Mouse (Mus musculus) liver, embryonic 14.5 days (tissue): ENCODE measurements around the gene Gm45623. TPM values are rescaled to one million over a fixed set of nuclear protein-coding genes. Genes with fewer than 3 reads are reported as not detected.

ENCODE experiments used
- ATAC-seq: fragments of 200-750 bp; cut with Nextera tagmentation; 2 replicates; pipeline ENCODE4 v1.8.0; 2017; ENCODE audit warnings: moderate number of reproducible peaks, mild to moderate bottlenecking, moderate library complexity; ENCODE audit not compliant: insufficient read depth
- DNase-seq, 3 experiments: peaks; one replicate each; pipeline ENCODE4 v3.0.0-alpha.2; 2012 to 2013; ENCODE audit warnings: low read depth in 3 of 3, low spot score in 3 of 3
- H3K27ac ChIP-seq: fragments of 300-500 bp; sonication (generic); 2 replicates; pipeline ENCODE4 v1.5.1; 2014; ENCODE audit warnings: moderate library complexity, mild to moderate bottlenecking, control low read depth, inconsistent platforms
- H3K27me3 ChIP-seq: fragments of 300-500 bp; sonication (generic); 2 replicates; pipeline ENCODE4 v1.6.1; 2014; ENCODE audit warnings: mild to moderate bottlenecking, low read length, moderate library complexity; ENCODE audit not compliant: control insufficient read depth, insufficient read depth
- H3K36me3 ChIP-seq: fragments of 300-500 bp; sonication (generic); replicated peaks from 2 replicates; pipeline ENCODE4 v1.6.1; 2014; ENCODE audit warnings: low read depth; ENCODE audit not compliant: control insufficient read depth, insufficient read depth
- H3K4me1 ChIP-seq, 2 experiments: fragments of 200-500 bp in 1 of 2; fragments of 300-500 bp in 1 of 2; sonication (generic) in 1 of 2; replicated peaks; 2 replicates each; pipeline ENCODE4 v1.6.1; 2012 to 2014; ENCODE audit warnings: antibody characterized with exemption in 1 of 2, inconsistent platforms in 1 of 2, low read length in 1 of 2; ENCODE audit not compliant: control insufficient read depth in 2 of 2, insufficient read depth in 2 of 2
- H3K4me2 ChIP-seq: fragments of 300-500 bp; sonication (generic); 2 replicates; pipeline ENCODE4 v1.6.1; 2014; ENCODE audit warnings: low read depth, mild to moderate bottlenecking, control low read depth, moderate library complexity
- H3K4me3 ChIP-seq, 2 experiments: fragments of 200-500 bp in 1 of 2; fragments of 300-500 bp in 1 of 2; sonication (generic) in 1 of 2; 2 replicates each; pipeline ENCODE4 v1.5.1; 2012 to 2014; ENCODE audit warnings: low read depth in 2 of 2, low read length in 2 of 2, mild to moderate bottlenecking in 2 of 2, control low read depth in 1 of 2, inconsistent platforms in 1 of 2, moderate library complexity in 1 of 2; ENCODE audit not compliant: insufficient read depth in 1 of 2
- H3K9ac ChIP-seq: fragments of 300-500 bp; sonication (generic); replicated peaks from 2 replicates; pipeline ENCODE4 v1.6.1; 2014; ENCODE audit warnings: mild to moderate bottlenecking, control low read depth, moderate library complexity
- H3K9me3 ChIP-seq: fragments of 300-500 bp; sonication (generic); 2 replicates; pipeline ENCODE4 v1.6.1; 2016; ENCODE audit warnings: low read length, mixed read lengths; ENCODE audit not compliant: control insufficient read depth
- CTCF ChIP-seq: IDR thresholded peaks from 2 replicates; pipeline ENCODE4 v1.5.1; 2016; ENCODE audit warnings: antibody characterized with exemption, low read depth, control low read depth
- EP300 ChIP-seq: IDR thresholded peaks from 2 replicates; pipeline ENCODE4 v1.6.1; 2016; ENCODE audit warnings: antibody characterized with exemption, low read depth
- WGBS: fragments of 180-500 bp; shearing (Covaris S2); extraction: QIAGEN DNeasy Blood & Tissue Kit; methylation state at CpG from one replicate; pipeline ENCODE4 v1.1.7; 2014; ENCODE audit not compliant: insufficient replicate concordance; 5-methylcytosine and 5-hydroxymethylcytosine counted together
- polyA plus RNA-seq, 2 experiments: library from polyadenylated mRNA; depleted of rRNA in 1 of 2; stranded (reverse) in 1 of 2; unstranded in 1 of 2; fragments of >200 nt; fragmentation: Nextera tagmentation in 1 of 2; extraction: Ambion mirVana in 1 of 2; gene quantifications; 2 replicates each; pipeline versions ENCODE4 v1.2.1 to v1.2.3; 2012 to 2014

Gm45623 gene
- polyA plus RNA-seq, 2 experiments: not detected

- ATAC-seq: no peak
- Histone ChIP-seq H3K9ac (no peak overlapping the region), H3K4me2 (no peak overlapping the region), H3K4me3 (no peak overlapping the region), H3K36me3 (no peaks in the 10 kb centered on the region), H3K4me1 (peaks cover 0 to 2% of the 10 kb centered on the region in 2 experiments; a peak in 1 of 4 replicates), H3K27ac (no peak overlapping the region), H3K27me3 (no peaks in the 10 kb centered on the region), H3K9me3 (no peaks in the 10 kb centered on the region)
- TF ChIP-seq CTCF (no peak), EP300 (no peak)
- DNase-seq: no peak
- WGBS: 45% methylated on average over 14 of the region's 14 CpGs
Measured at GRCm38 (mm10) chr13:56773262-56773870, 19.7 kb upstream of the Gm45623 start.

GRCm38 (mm10) chr13:56772592-56772991 lies 19.0 kb upstream of the Gm45623 start:
- Histone ChIP-seq H3K9ac (no peak overlapping the region), H3K27me3 (no peaks in the 10 kb centered on the region), H3K27ac (no peak overlapping the region), H3K4me2 (no peak overlapping the region), H3K9me3 (no peaks in the 10 kb centered on the region), H3K4me1 (peaks cover 0 to 2% of the 10 kb centered on the region in 2 experiments; a peak in 1 of 4 replicates), H3K4me3 (no peak overlapping the region), H3K36me3 (no peaks in the 10 kb centered on the region)
- TF ChIP-seq EP300 (no peak), CTCF (peak; percentile 31; the same call in 1 of the 2 replicates)
- no peak for ATAC-seq
- DNase-seq: no peak
- WGBS: 39% methylated on average over 3 of the region's 3 CpGs

- no peaks in the 10 kb centered on the region for H3K9me3 ChIP-seq
- no peaks in the 10 kb centered on the region for H3K36me3 ChIP-seq
- H3K4me1 ChIP-seq: peaks cover 0 to 2% of the 10 kb centered on the region in 2 experiments; a peak in 1 of 4 replicates
- WGBS: 51% methylated on average over 5 of the region's 5 CpGs
- DNase-seq (no peak), ATAC-seq (no peak)
- H3K4me3 ChIP-seq: no peak overlapping the region
- H3K27me3 ChIP-seq: no peaks in the 10 kb centered on the region
- H3K4me2 ChIP-seq: no peak overlapping the region
- no peak overlapping the region for H3K27ac ChIP-seq
- no peak overlapping the region for H3K9ac ChIP-seq
- no peak for TF ChIP-seq EP300
- TF ChIP-seq CTCF: peak; percentile 55
Measured at GRCm38 (mm10) chr13:56770786-56771185, 17.2 kb upstream of the Gm45623 start.

GRCm38 (mm10) chr13:56770136-56770578 lies 16.5 kb upstream of the Gm45623 start:
- Histone ChIP-seq H3K27ac (no peak overlapping the region), H3K4me2 (no peak overlapping the region), H3K4me3 (no peak overlapping the region), H3K36me3 (no peaks in the 10 kb centered on the region), H3K9me3 (no peaks in the 10 kb centered on the region), H3K9ac (no peak overlapping the region), H3K4me1 (peaks cover 0 to 3% of the 10 kb centered on the region in 2 experiments; a peak in 2 of 4 replicates), H3K27me3 (no peaks in the 10 kb centered on the region)
- ATAC-seq: no peak
- TF ChIP-seq CTCF: no peak
- no peak for TF ChIP-seq EP300
- 48% methylated on average over 1 of the region's 1 CpGs for WGBS
- no peak for DNase-seq

GRCm38 (mm10) chr13:56769431-56769830 lies 15.8 kb upstream of the Gm45623 start:
- Histone ChIP-seq H3K4me3 (no peak overlapping the region), H3K4me1 (peaks cover 0 to 5% of the 10 kb centered on the region in 2 experiments; a peak in 2 of 4 replicates), H3K9me3 (no peaks in the 10 kb centered on the region), H3K9ac (no peak overlapping the region), H3K4me2 (no peak overlapping the region), H3K36me3 (no peaks in the 10 kb centered on the region), H3K27me3 (no peaks in the 10 kb centered on the region), H3K27ac (no peak overlapping the region)
- DNase-seq (no peak), ATAC-seq (no peak)
- no peak for TF ChIP-seq EP300
- no peak for TF ChIP-seq CTCF
- 23% methylated on average over 4 of the region's 4 CpGs for WGBS
